Mouse (Mus musculus): Measurements from ENCODE around the gene Neurl4.

GRCm38 (mm10) chr11:69939731-69940130 lies 38.9 kb downstream of the Neurl4 start:
- TF ChIP-seq CTCF (IDR thresholded peaks at IDR 0.05; ENCODE audit: extremely low read depth, insufficient read length, insufficient replicate concordance, low read depth, low read length) (no peak), POLR2A (IDR thresholded peaks at IDR 0.05; ENCODE audit: low read depth, low read length) (no peak)

All from small intestine, adult 2 months (tissue).